Mouse (Mus musculus) brain, embryonic 14.5 days (tissue): ENCODE results near the gene 9130409I23Rik. TPM values are rescaled to one million over a fixed set of nuclear protein-coding genes. Genes with fewer than 3 reads are reported as not detected.

Source experiments
- DNase-seq: peaks from one replicate; pipeline ENCODE4 v3.0.0-alpha.2; 2011; ENCODE audit warnings: low read depth
- CTCF ChIP-seq: fragments of 200-500 bp; IDR thresholded peaks from 2 replicates; pipeline ENCODE4 v1.5.1; 2012; ENCODE audit warnings: inconsistent platforms, mild to moderate bottlenecking, moderate library complexity, borderline replicate concordance; ENCODE audit not compliant: insufficient read depth, insufficient read length; ENCODE audit errors: extremely low read depth
- POLR2A ChIP-seq: fragments of 200-500 bp; IDR thresholded peaks from 2 replicates; pipeline ENCODE4 v1.6.1; 2012; ENCODE audit warnings: mild to moderate bottlenecking, inconsistent platforms, borderline replicate concordance; ENCODE audit not compliant: poor library complexity, insufficient read depth, insufficient read length, severe bottlenecking; ENCODE audit errors: extremely low read depth
- polyA plus RNA-seq: library from polyadenylated mRNA; depleted of rRNA; stranded (reverse); fragments of >200 nt; gene quantifications from 2 replicates; pipeline ENCODE4 v1.2.3, GENCODE M21; 2012; rRNA removed

9130409I23Rik gene
- not detected in 2 replicates for polyA plus RNA-seq

- DNase-seq: no peak
- TF ChIP-seq POLR2A: no peak
- no peak for TF ChIP-seq CTCF
Observed at GRCm38 (mm10) chr1:181050937-181051336, at the start of gene 9130409I23Rik. Gene 9130409I23Rik, plus strand, starts transcription at chr1:181051237.

GRCm38 (mm10) chr1:181001621-181002020 is 49.4 kb upstream of the 9130409I23Rik start:
- TF ChIP-seq POLR2A: no peak
- no peak for TF ChIP-seq CTCF
- no peak for DNase-seq

- TF ChIP-seq POLR2A (no peak), CTCF (no peak)
Observed at GRCm38 (mm10) chr1:181003790-181004189, 47.2 kb upstream of the 9130409I23Rik start.

DNA sequence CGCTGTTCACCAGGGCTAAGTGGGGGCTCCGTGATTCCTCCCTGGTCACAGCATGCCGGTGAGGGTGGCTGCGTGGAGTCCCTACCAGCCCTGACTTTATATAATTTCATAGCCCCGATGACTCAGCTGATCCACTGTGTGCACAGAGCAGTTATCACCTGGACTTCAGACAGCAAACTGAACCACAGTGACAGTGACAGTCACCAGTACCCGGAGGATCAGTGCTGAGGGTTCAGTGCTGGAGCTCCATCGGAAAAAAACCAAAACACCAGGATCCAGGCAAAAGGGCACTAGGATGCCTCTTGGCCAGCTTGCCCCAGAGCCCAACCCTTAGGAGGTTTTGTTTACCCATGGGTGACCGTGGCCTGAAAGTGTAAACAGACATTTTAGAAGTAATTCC is 45.7 kb upstream of the 9130409I23Rik start:
- DNase-seq: no peak
- no peak for TF ChIP-seq CTCF
- TF ChIP-seq POLR2A: no peak

More at GRCm38 (mm10) chr1:181003790-181004189, 47.2 kb upstream of the 9130409I23Rik start:
- no peak for DNase-seq

DNA sequence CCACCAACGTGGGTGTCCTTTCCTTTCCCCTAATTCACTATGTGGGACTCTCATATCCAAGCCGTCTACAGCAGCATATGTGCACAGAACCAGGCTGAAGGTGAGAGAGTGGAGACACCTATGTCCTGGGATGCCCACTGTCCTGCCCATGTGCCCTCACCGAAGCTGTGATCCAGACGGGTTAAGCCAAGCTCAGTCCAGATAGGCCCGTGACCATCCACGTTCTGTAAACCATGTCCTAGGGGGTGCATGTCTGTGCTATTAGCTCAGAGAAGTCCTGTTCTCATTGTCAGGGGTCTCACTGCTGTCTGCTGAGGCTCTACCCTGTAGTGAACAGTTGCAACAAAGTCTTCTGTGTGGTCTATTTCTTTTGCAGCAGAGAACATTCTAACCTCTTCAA is 43.2 kb upstream of the 9130409I23Rik start:
- no peak for TF ChIP-seq POLR2A
- TF ChIP-seq CTCF: no peak
- no peak for DNase-seq

GRCm38 (mm10) chr1:181008266-181008665 is 42.8 kb upstream of the 9130409I23Rik start:
- no peak for DNase-seq
- no peak for TF ChIP-seq POLR2A
- no peak for TF ChIP-seq CTCF

GRCm38 (mm10) chr1:181009011-181009590 is 41.9 kb upstream of the 9130409I23Rik start:
- no peak for TF ChIP-seq CTCF
- no peak for TF ChIP-seq POLR2A

GRCm38 (mm10) chr1:181009754-181010153 is 41.3 kb upstream of the 9130409I23Rik start:
- DNase-seq: no peak
- TF ChIP-seq POLR2A (no peak), CTCF (no peak)

More at GRCm38 (mm10) chr1:181009011-181009590, 41.9 kb upstream of the 9130409I23Rik start:
- no peak for DNase-seq

DNA sequence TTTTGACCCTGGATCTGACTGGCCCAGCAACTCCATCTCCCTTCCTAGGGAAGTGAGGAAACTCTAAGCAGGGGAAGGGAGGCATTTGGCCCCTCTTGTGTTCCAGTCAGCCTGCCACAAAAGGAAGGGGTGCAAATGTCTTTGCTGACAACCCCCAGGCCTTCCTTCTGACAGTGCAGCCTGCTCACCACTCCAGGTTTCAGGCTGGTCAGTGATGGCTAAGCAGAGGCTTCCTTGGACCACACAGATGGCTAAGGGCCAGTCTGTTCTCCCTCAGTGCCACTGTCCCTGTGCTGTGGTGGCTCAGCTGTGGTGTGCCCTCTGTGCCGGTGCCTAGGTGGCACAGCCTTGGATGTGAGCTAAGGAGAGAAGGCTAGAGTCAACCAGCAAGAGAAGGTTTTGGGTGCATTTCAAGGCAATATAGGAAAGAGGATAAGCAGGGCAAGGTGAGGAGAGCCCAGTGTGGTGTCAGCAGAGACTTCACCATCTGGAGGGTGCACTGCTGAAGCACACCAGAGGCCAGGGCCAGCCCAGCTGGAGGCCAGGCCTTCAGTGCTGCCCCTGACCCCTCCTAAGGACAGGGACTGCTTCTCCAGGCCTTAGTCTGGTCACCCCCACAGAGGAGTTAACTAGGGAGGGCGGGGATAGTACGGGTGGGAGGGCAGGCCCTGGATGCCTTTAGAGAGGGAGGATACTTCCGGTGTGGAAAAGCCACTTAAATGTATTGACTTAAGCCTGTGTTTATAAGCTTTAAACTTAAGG is 40.7 kb upstream of the 9130409I23Rik start:
- DNase-seq: no peak
- no peak for TF ChIP-seq POLR2A

GRCm38 (mm10) chr1:181011601-181012000 is 39.4 kb upstream of the 9130409I23Rik start:
- TF ChIP-seq POLR2A: no peak
- no peak for TF ChIP-seq CTCF

GRCm38 (mm10) chr1:181012416-181012815 is 38.6 kb upstream of the 9130409I23Rik start:
- TF ChIP-seq CTCF (no peak), POLR2A (no peak)
- no peak for DNase-seq

More at GRCm38 (mm10) chr1:181011601-181012000, 39.4 kb upstream of the 9130409I23Rik start:
- no peak for DNase-seq

GRCm38 (mm10) chr1:181013446-181013845 is 37.6 kb upstream of the 9130409I23Rik start:
- no peak for DNase-seq
- no peak for TF ChIP-seq POLR2A
- TF ChIP-seq CTCF: no peak
